Mouse (Mus musculus): ENCODE results near the gene Col7a1. TPM values are rescaled to one million over a fixed set of nuclear protein-coding genes. Genes with fewer than 3 reads are reported as not detected.

Gene Col7a1
- 2.5 and 2.7 TPM in 2 replicates for polyA plus RNA-seq (2015; fragmentation: Nextera tagmentation; extraction: Ambion mirVana)

DNA sequence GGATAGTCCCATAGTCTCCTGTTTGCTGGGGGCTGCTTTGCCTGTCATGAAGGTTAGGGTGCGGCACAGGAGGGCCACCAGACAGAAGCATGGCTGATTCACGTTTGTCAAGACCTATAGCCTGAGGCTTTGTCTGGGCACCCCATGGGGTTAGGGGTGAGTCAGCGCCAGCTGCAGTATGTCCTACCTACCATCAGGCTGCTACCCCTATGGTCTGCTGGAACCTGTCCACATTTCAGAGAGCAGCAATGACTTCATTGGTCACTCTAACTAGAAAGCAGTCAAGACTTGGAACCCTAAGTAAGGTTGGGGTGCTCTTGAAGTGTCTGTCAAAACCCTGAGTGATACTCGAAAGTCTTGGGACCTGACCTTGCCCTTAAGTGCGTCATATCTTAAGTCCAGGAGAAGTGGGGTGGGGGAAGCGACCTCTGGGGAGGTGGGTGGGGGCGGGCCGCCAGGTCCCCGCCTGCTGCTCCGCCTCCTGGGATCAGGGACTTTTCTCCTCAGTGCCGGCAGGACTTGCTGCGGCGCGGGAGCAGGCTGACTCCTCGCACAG is at the start of gene Col7a1:
Gene Col7a1 (plus strand): TSS at position 506 of the 556 bp plus-strand sequence.
- Histone ChIP-seq H3K4me2 (no peak within 1 kb of the TSS), H3K4me1 (no peaks in the 10 kb centered on the region), H3K9ac (no peak within 1 kb of the TSS), H3K27ac (no peak within 1 kb of the TSS), H3K4me3 (no peak within 1 kb of the TSS), H3K27me3 (replicated peaks) (peaks cover 23% of the 10 kb centered on the region), H3K36me3 (replicated peaks) (peaks cover 24% of the 10 kb centered on the region), H3K9me3 (no peaks in the 10 kb centered on the region)
- ATAC-seq (replicated peaks) = no peak
- WGBS = 10% methylated on average over 15 of the region's 15 CpGs

DNA sequence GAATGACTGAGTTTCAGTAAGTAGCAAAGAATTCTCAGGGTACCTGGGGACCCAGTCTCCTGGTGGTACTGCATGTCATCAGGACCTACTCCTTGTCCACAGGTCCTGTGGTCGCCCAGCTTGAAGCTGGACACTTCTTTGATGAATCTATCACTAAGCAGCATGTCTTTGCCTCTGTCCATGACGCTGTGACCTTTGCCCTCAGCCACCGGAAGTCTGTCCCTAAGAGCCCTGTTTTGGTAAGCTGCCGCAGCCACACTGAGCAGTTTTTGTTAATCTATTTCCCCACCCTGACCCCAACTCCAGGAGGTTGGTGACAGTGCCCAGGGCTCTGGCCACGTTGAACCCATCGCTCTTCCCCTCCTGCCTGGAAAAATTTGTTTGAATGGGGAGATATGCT is 41.1 kb upstream of the Col7a1 start:
- ATAC-seq (replicated peaks) = no peak
- H3K27me3 ChIP-seq (replicated peaks) = no peaks in the 10 kb centered on the region
- H3K4me1 ChIP-seq = no peaks in the 10 kb centered on the region
- H3K9ac ChIP-seq = no peak overlapping the region
- 66% methylated on average over 6 of the region's 6 CpGs for WGBS
- no peaks in the 10 kb centered on the region for H3K9me3 ChIP-seq
- no peak overlapping the region for H3K4me3 ChIP-seq
- no peaks in the 10 kb centered on the region for H3K36me3 ChIP-seq (replicated peaks)
- no peak overlapping the region for H3K27ac ChIP-seq
- no peak overlapping the region for H3K4me2 ChIP-seq

DNA sequence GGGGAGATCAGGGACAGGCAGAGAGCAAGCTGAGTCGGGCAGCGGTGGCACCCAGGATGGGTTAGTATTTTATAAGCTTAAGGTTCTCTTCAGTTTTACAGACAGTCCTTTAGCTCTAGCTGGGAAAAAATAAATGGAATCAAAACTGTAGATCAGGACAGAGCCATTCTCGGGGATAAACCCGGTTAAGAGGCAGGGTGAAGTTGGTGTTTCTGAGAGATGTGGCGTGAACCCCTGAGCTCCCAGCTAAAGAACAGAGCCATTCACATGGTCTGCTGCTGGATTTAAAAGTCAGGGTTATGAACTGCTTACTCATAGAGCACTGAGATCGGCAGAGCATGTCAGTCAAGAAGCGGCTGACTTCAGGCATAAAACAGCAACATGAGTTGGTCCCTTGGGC is 40.2 kb upstream of the Col7a1 start:
- Histone ChIP-seq H3K9me3 (no peaks in the 10 kb centered on the region), H3K4me2 (no peak overlapping the region), H3K4me3 (no peak overlapping the region), H3K9ac (no peak overlapping the region), H3K36me3 (replicated peaks) (no peaks in the 10 kb centered on the region), H3K27me3 (replicated peaks) (no peaks in the 10 kb centered on the region), H3K4me1 (no peaks in the 10 kb centered on the region), H3K27ac (no peak overlapping the region)
- no peak for ATAC-seq (replicated peaks)
- 83% methylated on average over 7 of the region's 7 CpGs for WGBS

DNA sequence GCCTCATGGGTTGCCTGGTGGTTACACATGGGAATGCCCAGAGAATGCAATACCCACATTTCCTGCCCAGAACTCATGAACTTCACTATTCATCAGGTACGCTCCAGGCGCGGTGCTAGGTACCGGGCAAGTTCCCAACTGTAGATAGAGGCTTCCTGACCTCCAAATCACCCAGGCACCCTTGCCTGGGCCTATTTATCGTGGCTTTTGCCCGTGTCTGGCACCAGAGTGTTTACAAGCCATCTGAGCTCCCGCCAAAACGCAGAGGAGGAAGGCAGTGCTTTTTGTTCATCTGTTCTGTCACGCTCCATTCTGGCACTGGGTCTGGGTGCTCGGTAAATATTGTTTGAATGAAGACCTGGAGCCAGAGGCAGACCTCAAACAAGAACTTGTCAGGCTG is 39.8 kb upstream of the Col7a1 start:
- Histone ChIP-seq H3K4me2 (no peak overlapping the region), H3K9me3 (no peaks in the 10 kb centered on the region), H3K27ac (no peak overlapping the region), H3K36me3 (replicated peaks) (no peaks in the 10 kb centered on the region), H3K27me3 (replicated peaks) (no peaks in the 10 kb centered on the region), H3K4me1 (no peaks in the 10 kb centered on the region), H3K4me3 (no peak overlapping the region), H3K9ac (0 out of 2 replicates have a peak overlapping the region, but pooled peaks have one; percentile 7)
- WGBS = 70% methylated on average over 10 of the region's 10 CpGs
- ATAC-seq (replicated peaks) = no peak

DNA sequence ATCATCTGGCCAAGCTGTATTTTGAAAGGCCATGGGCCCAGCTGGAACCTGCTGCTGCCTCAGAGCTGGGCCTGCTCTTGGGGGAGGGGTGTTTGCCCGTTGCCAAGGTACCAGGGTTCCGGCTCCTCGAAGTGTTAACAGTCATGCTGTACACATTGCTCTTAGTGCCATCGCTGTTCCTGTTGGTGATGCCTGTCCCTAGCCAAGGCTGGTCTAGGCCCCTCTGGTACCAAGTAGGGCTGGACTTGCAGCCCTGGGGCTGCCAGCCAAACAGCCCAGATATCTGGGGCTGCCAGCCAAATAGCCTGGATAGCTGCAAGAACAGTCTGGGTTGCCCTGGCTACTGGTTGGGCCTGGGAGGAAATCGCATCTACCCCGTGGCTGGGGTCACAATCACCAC is 38.9 kb upstream of the Col7a1 start, which contains the start of gene Tmem89:
Gene Tmem89 (plus strand): TSS at position 129 of the 400 bp plus-strand sequence.
- Histone ChIP-seq H3K36me3 (replicated peaks) (no peaks in the 10 kb centered on the region), H3K4me2 (no peak within 1 kb of the TSS), H3K27me3 (replicated peaks) (no peaks in the 10 kb centered on the region), H3K9ac (0 out of 2 replicates have a peak within 1 kb of the TSS, but pooled peaks have one; percentile 7), H3K9me3 (no peaks in the 10 kb centered on the region), H3K27ac (no peak within 1 kb of the TSS; the same call in 1 of the 2 replicates), H3K4me1 (no peaks in the 10 kb centered on the region), H3K4me3 (no peak within 1 kb of the TSS)
- ATAC-seq (replicated peaks) = peak; percentile 66
- WGBS = 55% methylated on average over 6 of the region's 6 CpGs

DNA sequence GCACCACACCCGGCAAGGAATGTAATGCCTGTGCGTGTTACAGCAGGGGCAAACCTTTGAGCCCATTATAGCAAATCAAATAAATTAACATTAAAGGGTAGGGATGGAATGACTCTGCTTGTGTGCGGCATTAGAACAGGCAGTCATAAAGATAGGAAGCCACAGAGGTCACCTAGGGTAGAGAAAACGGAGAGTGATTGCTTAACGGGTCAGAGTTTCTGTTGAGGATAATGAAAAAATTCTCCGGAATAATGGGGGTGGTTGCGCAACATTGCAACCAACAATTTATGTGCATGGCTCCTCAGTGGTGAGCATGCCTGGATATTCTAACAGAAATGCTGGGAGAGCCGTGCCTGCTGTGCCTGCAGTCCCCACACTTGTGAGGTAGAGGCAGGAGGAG is 27.5 kb upstream of the Col7a1 start:
- no peak overlapping the region for H3K9ac ChIP-seq
- H3K9me3 ChIP-seq = no peaks in the 10 kb centered on the region
- ATAC-seq (replicated peaks) = no peak
- H3K27me3 ChIP-seq (replicated peaks) = no peaks in the 10 kb centered on the region
- H3K36me3 ChIP-seq (replicated peaks) = no peaks in the 10 kb centered on the region
- no peak overlapping the region for H3K4me2 ChIP-seq
- H3K4me1 ChIP-seq = no peaks in the 10 kb centered on the region
- H3K4me3 ChIP-seq = no peak overlapping the region
- H3K27ac ChIP-seq = no peak overlapping the region
- whole genome bisulfite sequencing = 82% methylated on average over 8 of the region's 8 CpGs

DNA sequence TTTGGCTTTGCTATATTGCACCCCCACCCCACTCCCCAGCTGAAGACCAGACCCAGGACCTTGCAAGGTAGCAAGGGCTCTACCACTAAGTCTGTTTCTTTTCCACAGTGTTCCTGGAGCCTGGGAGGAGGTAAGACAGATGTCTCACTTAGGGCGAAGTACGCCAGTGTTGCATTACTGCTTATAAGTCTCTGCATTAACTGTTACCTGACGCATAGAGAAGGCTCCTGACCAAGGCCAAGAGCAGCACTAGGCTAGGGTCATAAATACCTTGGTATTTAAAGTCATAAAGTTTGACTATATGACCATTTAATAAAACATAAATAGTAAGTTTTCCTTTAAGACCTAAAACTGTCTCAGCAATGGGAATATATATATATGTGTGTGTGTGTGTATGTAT is 25.0 kb upstream of the Col7a1 start:
- Histone ChIP-seq H3K27ac (no peak overlapping the region), H3K4me1 (no peaks in the 10 kb centered on the region), H3K9me3 (no peaks in the 10 kb centered on the region), H3K36me3 (replicated peaks) (no peaks in the 10 kb centered on the region), H3K4me2 (no peak overlapping the region), H3K9ac (no peak overlapping the region), H3K27me3 (replicated peaks) (no peaks in the 10 kb centered on the region), H3K4me3 (no peak overlapping the region)
- WGBS = 88% methylated on average over 3 of the region's 3 CpGs
- ATAC-seq (replicated peaks) = no peak

DNA sequence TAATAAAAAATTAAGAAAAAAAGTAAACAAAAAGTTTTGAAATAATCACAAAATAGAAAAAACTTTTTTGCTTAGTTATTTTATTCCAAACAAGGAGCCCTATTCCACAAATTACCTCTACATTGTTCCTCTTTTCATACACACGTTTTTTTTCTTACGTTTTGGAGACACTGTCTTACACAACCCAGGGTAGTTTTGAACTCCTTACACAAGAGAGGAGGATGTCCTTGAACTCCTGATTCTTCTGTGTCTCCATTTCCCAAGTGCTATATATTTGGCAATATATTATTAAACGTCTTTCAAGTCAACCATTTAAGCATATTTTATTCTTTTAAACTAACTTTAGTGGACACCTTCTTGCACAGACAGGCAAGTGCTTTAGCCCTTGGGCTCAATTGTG is 17.4 kb upstream of the Col7a1 start:
- Histone ChIP-seq H3K36me3 (replicated peaks) (peaks cover 22% of the 10 kb centered on the region; the same call in 1 of the 2 replicates), H3K27me3 (replicated peaks) (no peaks in the 10 kb centered on the region), H3K9ac (no peak overlapping the region), H3K9me3 (no peaks in the 10 kb centered on the region), H3K4me3 (0 out of 2 replicates have a peak overlapping the region, but pooled peaks have one; percentile 54), H3K4me2 (peak overlapping the region; percentile 36), H3K27ac (no peak overlapping the region), H3K4me1 (peaks cover 7% of the 10 kb centered on the region)
- 14% methylated on average over 3 of the region's 3 CpGs for WGBS
- 0 out of 2 replicates have a peak, but pooled peaks have one; percentile 38 for ATAC-seq (replicated peaks)

DNA sequence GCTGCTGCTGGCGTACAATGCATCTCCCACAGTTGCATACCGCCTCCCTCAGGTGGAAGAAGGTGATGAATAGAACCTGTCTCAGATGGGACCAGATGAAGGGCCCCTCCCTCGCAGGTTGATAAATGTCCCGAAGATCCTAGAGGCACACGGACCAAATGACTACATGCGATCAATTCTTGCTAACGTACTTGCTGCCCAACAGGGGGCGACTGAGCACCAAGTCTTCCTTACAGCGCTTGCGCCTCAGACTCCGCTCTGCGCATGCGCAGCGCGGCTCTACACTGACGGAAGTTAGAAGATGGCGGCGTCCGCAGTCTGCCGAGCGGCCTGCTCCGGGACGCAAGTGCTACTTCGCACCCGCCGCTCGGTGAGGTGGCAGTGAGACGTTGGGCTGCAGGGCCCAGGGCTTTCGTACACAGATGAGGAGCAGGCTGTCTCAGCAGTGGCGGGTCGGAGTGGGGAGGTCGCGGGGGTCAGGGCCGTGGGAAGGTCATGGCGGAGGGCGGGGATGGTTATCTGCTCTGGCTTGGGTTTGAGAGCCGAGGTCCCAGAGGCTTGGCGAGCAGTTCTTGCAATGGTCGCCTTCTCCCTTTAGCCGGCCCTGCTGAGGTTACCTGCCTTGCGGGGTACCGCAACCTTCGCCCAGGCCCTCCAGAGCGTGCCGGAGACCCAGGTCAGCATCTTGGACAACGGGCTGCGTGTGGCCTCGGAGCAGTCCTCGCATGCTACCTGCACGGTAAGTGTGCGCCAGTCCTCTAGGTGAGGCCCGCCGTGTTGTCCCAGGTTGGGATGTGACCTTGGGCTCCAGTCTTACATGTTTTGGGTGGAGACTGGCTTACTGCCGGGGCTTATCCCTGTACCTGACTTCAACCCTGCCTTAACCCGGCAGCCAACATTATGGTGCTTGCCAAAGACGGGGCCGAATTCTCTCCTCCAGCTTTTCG is 16.7 kb upstream of the Col7a1 start, which contains the start of gene Uqcrc1:
Gene Uqcrc1 (plus strand): TSS at position 216 of the 947 bp plus-strand sequence.
- whole genome bisulfite sequencing = under 1% methylated on average over 58 of the region's 58 CpGs
- H3K4me3 ChIP-seq = peak within 1 kb of the TSS; percentile 54
- no peaks in the 10 kb centered on the region for H3K27me3 ChIP-seq (replicated peaks)
- H3K4me2 ChIP-seq = peak within 1 kb of the TSS; percentile 73
- no peaks in the 10 kb centered on the region for H3K9me3 ChIP-seq
- peak; percentile 87 for ATAC-seq (replicated peaks)
- H3K36me3 ChIP-seq (replicated peaks) = peaks cover 24% of the 10 kb centered on the region; the same call in 1 of the 2 replicates
- peak within 1 kb of the TSS; percentile 61 for H3K27ac ChIP-seq
- H3K9ac ChIP-seq = peak within 1 kb of the TSS; percentile 83
- H3K4me1 ChIP-seq = peaks cover 7% of the 10 kb centered on the region

DNA sequence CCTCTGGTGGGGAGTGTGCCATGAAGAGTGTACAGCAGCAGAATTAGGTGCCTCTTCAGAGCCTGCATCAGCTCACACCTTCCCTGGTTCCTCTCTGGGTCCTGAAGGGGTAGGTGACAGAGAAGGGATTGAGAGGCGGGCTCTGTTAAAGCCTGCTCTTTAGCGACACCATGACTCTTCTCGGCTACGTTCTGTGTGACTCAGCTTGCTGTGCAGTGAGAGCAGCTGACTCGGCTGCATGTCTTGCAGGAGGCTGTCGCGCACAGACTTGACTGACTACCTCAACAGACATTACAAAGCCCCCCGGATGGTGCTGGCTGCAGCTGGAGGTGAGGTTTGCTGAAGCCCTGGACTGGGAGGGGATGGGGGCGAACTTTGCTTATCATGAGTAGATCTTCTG is 8.3 kb upstream of the Col7a1 start:
- WGBS = 80% methylated on average over 9 of the region's 9 CpGs
- Histone ChIP-seq H3K4me2 (no peak overlapping the region), H3K36me3 (replicated peaks) (peaks cover 74% of the 10 kb centered on the region), H3K9me3 (no peaks in the 10 kb centered on the region), H3K9ac (no peak overlapping the region), H3K4me1 (0 out of 2 replicates have a peak, but pooled peaks cover 4% of the 10 kb centered on the region), H3K27ac (no peak overlapping the region), H3K27me3 (replicated peaks) (no peaks in the 10 kb centered on the region), H3K4me3 (no peak overlapping the region)
- no peak for ATAC-seq (replicated peaks)

DNA sequence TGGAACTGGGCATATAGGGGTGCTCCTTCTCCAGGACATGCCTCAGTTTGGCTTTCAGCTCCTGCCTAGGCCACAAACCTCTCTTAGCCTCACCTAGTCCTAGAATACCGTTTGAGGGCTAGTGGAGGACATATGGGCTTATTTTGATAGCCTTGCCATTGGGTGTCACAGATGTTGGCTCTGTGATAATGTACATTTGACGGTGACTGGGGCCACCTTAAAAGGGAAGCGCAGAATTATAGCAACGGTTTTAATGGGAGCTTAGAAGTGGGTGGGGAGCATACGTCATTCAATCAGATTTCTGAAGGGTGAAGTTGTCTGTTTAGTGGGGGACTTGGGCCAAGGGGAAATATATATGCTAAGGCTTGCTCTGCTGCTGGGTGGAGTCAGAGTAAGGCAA is 7.8 kb upstream of the Col7a1 start:
- WGBS = 87% methylated on average over 5 of the region's 5 CpGs
- Histone ChIP-seq H3K9me3 (no peaks in the 10 kb centered on the region), H3K27ac (no peak overlapping the region), H3K4me1 (0 out of 2 replicates have a peak, but pooled peaks cover 4% of the 10 kb centered on the region), H3K9ac (no peak overlapping the region), H3K27me3 (replicated peaks) (no peaks in the 10 kb centered on the region), H3K4me2 (no peak overlapping the region), H3K4me3 (no peak overlapping the region), H3K36me3 (replicated peaks) (peaks cover 77% of the 10 kb centered on the region)
- ATAC-seq (replicated peaks) = no peak

DNA sequence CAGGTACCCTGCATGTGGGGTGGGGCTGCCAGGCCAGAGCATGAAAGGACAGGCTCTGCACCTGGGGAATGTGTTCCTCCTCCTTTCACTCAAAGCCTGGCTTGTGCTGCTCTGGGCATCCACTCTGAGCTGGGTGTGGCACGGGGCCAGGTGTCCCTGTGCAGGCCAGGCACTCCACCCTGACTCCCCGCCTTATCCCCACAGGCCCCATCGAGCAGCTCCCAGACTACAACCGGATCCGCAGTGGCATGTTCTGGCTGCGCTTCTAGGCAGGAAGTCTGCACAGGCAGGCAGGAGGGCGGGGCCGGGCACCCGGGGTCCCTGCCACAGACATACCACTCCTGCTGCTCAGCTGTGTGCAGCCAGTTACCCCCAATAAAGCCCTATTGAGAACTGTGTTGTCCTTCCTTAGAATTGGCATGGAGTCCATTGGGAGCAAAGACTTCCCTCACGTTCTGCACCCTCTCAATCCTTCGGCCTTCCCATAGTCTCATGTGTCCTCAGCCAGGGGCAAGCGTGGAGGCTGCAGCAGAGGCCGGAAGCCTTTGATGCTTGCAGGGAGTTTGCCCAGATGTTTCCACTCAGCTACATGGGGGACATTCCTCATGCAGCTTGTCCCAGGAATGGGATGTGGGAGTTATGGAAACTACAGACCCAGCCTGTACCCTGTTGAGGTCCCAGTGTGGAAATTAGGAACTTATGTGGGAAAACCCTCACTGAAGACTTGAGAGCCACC is 4.0 kb upstream of the Col7a1 start:
- H3K36me3 ChIP-seq (replicated peaks) = peaks cover 58% of the 10 kb centered on the region

More for the DNA sequence above, 4.0 kb upstream of the Col7a1 start:
- Histone ChIP-seq H3K4me3 (no peak overlapping the region), H3K27ac (no peak overlapping the region), H3K4me1 (no peaks in the 10 kb centered on the region), H3K4me2 (no peak overlapping the region), H3K27me3 (replicated peaks) (peaks cover 21% of the 10 kb centered on the region), H3K9me3 (no peaks in the 10 kb centered on the region), H3K9ac (no peak overlapping the region)
- 93% methylated on average over 13 of the region's 13 CpGs for WGBS
- ATAC-seq (replicated peaks) = no peak

Measured in midbrain, embryonic 15.5 days (tissue).